Mouse (Mus musculus) CH12.LX (cell line): Measurements from ENCODE around the gene Fam19a2.

ENCODE experiments used
- CHD1 ChIP-seq: IDR thresholded peaks from 2 replicates; pipeline ENCODE4 v1.6.1; 2012; ENCODE audit warnings: low read depth, low read length, improper control_type of control experiment, inconsistent platforms
- CTCF ChIP-seq, 2 experiments: IDR thresholded peaks in 1 of 2; conservative IDR thresholded peaks in 1 of 2; 2 replicates each; pipeline ENCODE4 v1.5.1; 2011 to 2012; ENCODE audit warnings: low read depth in 2 of 2, low read length in 2 of 2, improper control_type of control experiment in 1 of 2, inconsistent platforms in 1 of 2, mild to moderate bottlenecking in 1 of 2, moderate library complexity in 1 of 2
- HCFC1 ChIP-seq: IDR thresholded peaks from 2 replicates; pipeline ENCODE4 v1.6.1; 2012; ENCODE audit warnings: low read depth, mild to moderate bottlenecking, inconsistent platforms, low read length, improper control_type of control experiment
- POLR2AphosphoS2 ChIP-seq: IDR thresholded peaks from 2 replicates; pipeline ENCODE4 v1.6.1; 2011; ENCODE audit warnings: low read depth, low read length, improper control_type of control experiment

- no peak for TF ChIP-seq POLR2AphosphoS2
- no peak for TF ChIP-seq CTCF (conservative IDR thresholded peaks at IDR 0.05 in 1 of 2, IDR thresholded peaks at IDR 0.05 in 1 of 2; ENCODE audit: low read depth in 2 of 2, low read length in 2 of 2)
- no peak for TF ChIP-seq CHD1
- no peak for TF ChIP-seq HCFC1
These were observed 41.0 kb upstream of the Fam19a2 start for GRCm38 (mm10) chr10:123222785-123223184.
